Mouse (Mus musculus) CH12.LX (cell line): Measurements from ENCODE around the gene Lancl2. TPM values are rescaled to one million over a fixed set of nuclear protein-coding genes. Genes with fewer than 3 reads are reported as not detected.

Source experiments
- DNase-seq: peaks from one replicate; pipeline ENCODE4 v3.0.0-alpha.2; 2013; ENCODE audit errors: extremely low read depth
- H3K27ac ChIP-seq: 2 replicates; pipeline ENCODE4 v1.5.1; 2012; ENCODE audit warnings: low read depth, mild to moderate bottlenecking, control low read depth, moderate library complexity; ENCODE audit not compliant: insufficient read depth
- H3K27me3 ChIP-seq: replicated peaks from 2 replicates; pipeline ENCODE3; 2012; ENCODE audit warnings: inconsistent platforms
- H3K36me3 ChIP-seq, 2 experiments: replicated peaks in 1 of 2; 2 replicates each; pipeline versions ENCODE3 to v1.6.1; 2012; ENCODE audit warnings: inconsistent platforms in 1 of 2, low read length in 1 of 2, mild to moderate bottlenecking in 1 of 2, mixed read lengths in 1 of 2, moderate library complexity in 1 of 2; ENCODE audit not compliant: control insufficient read depth in 1 of 2, insufficient read depth in 1 of 2
- H3K4me1 ChIP-seq, 2 experiments: 2 replicates each; pipeline ENCODE4 v1.6.1; 2012; ENCODE audit warnings: inconsistent platforms in 1 of 2, moderate library complexity in 1 of 2; ENCODE audit not compliant: insufficient read depth in 2 of 2, control insufficient read depth in 1 of 2
- H3K4me2 ChIP-seq: 2 replicates; pipeline ENCODE4 v1.6.1; 2012; ENCODE audit warnings: low read depth, mild to moderate bottlenecking, control low read depth; ENCODE audit not compliant: poor library complexity, insufficient read depth, severe bottlenecking
- H3K4me3 ChIP-seq, 3 experiments: fragments of 150-350 bp in 1 of 3; sonication (generic) in 1 of 3; replicated peaks in 1 of 3; 2 replicates each; pipeline versions ENCODE3 to v1.5.1; 2011 to 2012; ENCODE audit warnings: low read depth in 2 of 3, low read length in 2 of 3, mild to moderate bottlenecking in 2 of 3, moderate library complexity in 2 of 3, control low read depth in 1 of 3, improper control_type of control experiment in 1 of 3, inconsistent platforms in 1 of 3, mixed read lengths in 1 of 3; ENCODE audit not compliant: poor library complexity in 1 of 3
- H3K79me2 ChIP-seq: replicated peaks from 2 replicates; pipeline ENCODE4 v1.6.1; 2012; ENCODE audit warnings: mild to moderate bottlenecking, moderate library complexity; ENCODE audit not compliant: control insufficient read depth, poor library complexity, insufficient read depth, severe bottlenecking; ENCODE audit errors: extremely low read depth
- H3K9ac ChIP-seq: 2 replicates; pipeline ENCODE4 v1.6.1; 2012; ENCODE audit warnings: low read depth, mild to moderate bottlenecking, control low read depth, moderate library complexity; ENCODE audit not compliant: insufficient read depth
- H3K9me3 ChIP-seq: replicated peaks from 2 replicates; pipeline ENCODE3; 2012; ENCODE audit warnings: low read length, inconsistent platforms, mixed read lengths
- BHLHE40 ChIP-seq: IDR thresholded peaks from 2 replicates; pipeline ENCODE4 v1.6.1; 2011; ENCODE audit warnings: mild to moderate bottlenecking, low read depth, low read length, improper control_type of control experiment
- CHD1 ChIP-seq: IDR thresholded peaks from 2 replicates; pipeline ENCODE4 v1.6.1; 2012; ENCODE audit warnings: low read depth, low read length, improper control_type of control experiment, inconsistent platforms
- CHD2 ChIP-seq: IDR thresholded peaks from 2 replicates; pipeline ENCODE4 v1.6.1; 2011; ENCODE audit warnings: low read length, improper control_type of control experiment
- CTCF ChIP-seq, 2 experiments: IDR thresholded peaks in 1 of 2; conservative IDR thresholded peaks in 1 of 2; 2 replicates each; pipeline ENCODE4 v1.5.1; 2011 to 2012; ENCODE audit warnings: low read depth in 2 of 2, low read length in 2 of 2, improper control_type of control experiment in 1 of 2, inconsistent platforms in 1 of 2, mild to moderate bottlenecking in 1 of 2, moderate library complexity in 1 of 2
- E2F4 ChIP-seq: IDR thresholded peaks from 2 replicates; pipeline ENCODE4 v1.6.1; 2011; ENCODE audit warnings: low read depth, low read length, improper control_type of control experiment; ENCODE audit not compliant: insufficient replicate concordance
- ELF1 ChIP-seq: IDR thresholded peaks from 2 replicates; pipeline ENCODE4 v1.6.1; 2014; ENCODE audit warnings: low read depth, mild to moderate bottlenecking, inconsistent platforms, low read length, improper control_type of control experiment
- EP300 ChIP-seq: IDR thresholded peaks from 2 replicates; pipeline ENCODE4 v1.6.1; 2011; ENCODE audit warnings: low read length, improper control_type of control experiment
- ETS1 ChIP-seq: conservative IDR thresholded peaks from 2 replicates; pipeline ENCODE4 v1.6.1; 2012; ENCODE audit warnings: low read depth, mild to moderate bottlenecking, inconsistent platforms, low read length, improper control_type of control experiment, moderate library complexity
- HCFC1 ChIP-seq: IDR thresholded peaks from 2 replicates; pipeline ENCODE4 v1.6.1; 2012; ENCODE audit warnings: low read depth, mild to moderate bottlenecking, inconsistent platforms, low read length, improper control_type of control experiment
- IRF4 ChIP-seq: IDR thresholded peaks from 2 replicates; pipeline ENCODE4 v1.6.1; 2014; ENCODE audit warnings: low read depth, mild to moderate bottlenecking, inconsistent platforms, low read length, improper control_type of control experiment
- JUND ChIP-seq: conservative IDR thresholded peaks from 2 replicates; pipeline ENCODE4 v1.6.1; 2011; ENCODE audit warnings: low read depth, low read length, improper control_type of control experiment
- MAFK ChIP-seq: IDR thresholded peaks from 2 replicates; pipeline ENCODE4 v1.6.1; 2011; ENCODE audit warnings: low read length, improper control_type of control experiment; ENCODE audit not compliant: insufficient replicate concordance
- MAX ChIP-seq: IDR thresholded peaks from 2 replicates; pipeline ENCODE4 v1.6.1; 2011; ENCODE audit warnings: low read length, improper control_type of control experiment
- MAZ ChIP-seq: IDR thresholded peaks from 2 replicates; pipeline ENCODE4 v1.6.1; 2012; ENCODE audit warnings: low read depth, mild to moderate bottlenecking, inconsistent platforms, low read length, improper control_type of control experiment, moderate library complexity
- MEF2A ChIP-seq: IDR thresholded peaks from 2 replicates; pipeline ENCODE4 v1.6.1; 2014; ENCODE audit warnings: low read depth, mild to moderate bottlenecking, inconsistent platforms, low read length, improper control_type of control experiment, borderline replicate concordance
- MXI1 ChIP-seq: IDR thresholded peaks from 2 replicates; pipeline ENCODE4 v1.6.1; 2011; ENCODE audit warnings: mild to moderate bottlenecking, low read depth, low read length, improper control_type of control experiment
- PAX5 ChIP-seq: IDR thresholded peaks from 2 replicates; pipeline ENCODE4 v1.6.1; 2012; ENCODE audit warnings: low read length, inconsistent platforms, mixed read lengths
- POLR2AphosphoS2 ChIP-seq: IDR thresholded peaks from 2 replicates; pipeline ENCODE4 v1.6.1; 2011; ENCODE audit warnings: low read depth, low read length, improper control_type of control experiment
- RCOR1 ChIP-seq: conservative IDR thresholded peaks from 2 replicates; pipeline ENCODE4 v1.6.1; 2012; ENCODE audit warnings: low read depth, mild to moderate bottlenecking, inconsistent platforms, low read length, improper control_type of control experiment
- TBP ChIP-seq: conservative IDR thresholded peaks from 2 replicates; pipeline ENCODE4 v1.6.1; 2011; ENCODE audit warnings: low read depth, low read length, improper control_type of control experiment
- TCF12 ChIP-seq: IDR thresholded peaks from 2 replicates; pipeline ENCODE4 v1.6.1; 2014; ENCODE audit warnings: low read depth, mild to moderate bottlenecking, inconsistent platforms, low read length, improper control_type of control experiment
- UBTF ChIP-seq: IDR thresholded peaks from 2 replicates; pipeline ENCODE4 v1.6.1; 2012; ENCODE audit warnings: low read depth, mild to moderate bottlenecking, inconsistent platforms, low read length, improper control_type of control experiment, moderate library complexity
- USF1 ChIP-seq: IDR thresholded peaks from 2 replicates; pipeline ENCODE4 v1.6.1; 2014; ENCODE audit warnings: low read depth, mild to moderate bottlenecking, inconsistent platforms, low read length, improper control_type of control experiment
- USF2 ChIP-seq: conservative IDR thresholded peaks from 2 replicates; pipeline ENCODE4 v1.6.1; 2011; ENCODE audit warnings: low read depth, low read length, improper control_type of control experiment
- ZC3H11A ChIP-seq: IDR thresholded peaks from 2 replicates; pipeline ENCODE4 v1.6.1; 2012; ENCODE audit warnings: low read depth, mild to moderate bottlenecking, inconsistent platforms, low read length, improper control_type of control experiment
- dilution Hi-C: fragments of 300-500 bp; cut with MboI; formaldehyde crosslinking; loops from 2 replicates; pipeline ENCODE4 v1.14.3; 2020; ENCODE audit warnings: low sequenced_read_pairs; ENCODE audit not compliant: extremely low pct_unique_long_range_greater_than_20kb, extremely low pct_ligation_motif_present
- in situ Hi-C: fragments of 300-500 bp; cut with MboI; formaldehyde crosslinking; loops from 3 replicates; pipeline ENCODE4 v1.14.3; 2019; ENCODE audit warnings: low sequenced_read_pairs, low pct_ligation_motif_present, low pct_unique_long_range_greater_than_20kb, mixed read lengths
- polyA plus RNA-seq: library from polyadenylated mRNA; unstranded; fragments of >175 nt; gene quantifications from 2 replicates; pipeline ENCODE4 v1.2.1, GENCODE M21; 2012; ENCODE audit warnings: low read depth; ENCODE audit not compliant: insufficient read length
- total RNA-seq, 2 experiments: library from RNA; depleted of rRNA; stranded (reverse); fragments of 300-350 nt in 1 of 2; fragments of >200 nt in 1 of 2; gene quantifications; 2 replicates each; pipeline ENCODE4 v1.2.3; 2012 to 2014

Gene Lancl2
- total and polyA plus RNA-seq, 3 experiments = 13.8 to 25.0 (median 17.7) TPM

GRCm38 (mm10) chr6:57702743-57703499 is 581 bp downstream of the Lancl2 start (continued):
- TF ChIP-seq TCF12 (peak; percentile 61), USF2 (no peak), POLR2AphosphoS2 (peak; percentile 56), MAFK (no peak), USF1 (no peak), MAX (peak; percentile 36; the same call in 1 of the 2 replicates), TBP (peak; percentile 89), UBTF (peak; percentile 72; the same call in 1 of the 2 replicates), MEF2A (no peak; the same call in 1 of the 2 replicates), CTCF (conservative IDR thresholded peaks at IDR 0.05 in 1 of 2, IDR thresholded peaks at IDR 0.05 in 1 of 2; ENCODE audit: low read depth in 2 of 2, low read length in 2 of 2) (no peak), ELF1 (0 out of 2 replicates have a peak, but pooled peaks have one; percentile 47), IRF4 (no peak; the same call in 1 of the 2 replicates), EP300 (0 out of 2 replicates have a peak, but pooled peaks have one; percentile 24), HCFC1 (peak; percentile 71)

DNA sequence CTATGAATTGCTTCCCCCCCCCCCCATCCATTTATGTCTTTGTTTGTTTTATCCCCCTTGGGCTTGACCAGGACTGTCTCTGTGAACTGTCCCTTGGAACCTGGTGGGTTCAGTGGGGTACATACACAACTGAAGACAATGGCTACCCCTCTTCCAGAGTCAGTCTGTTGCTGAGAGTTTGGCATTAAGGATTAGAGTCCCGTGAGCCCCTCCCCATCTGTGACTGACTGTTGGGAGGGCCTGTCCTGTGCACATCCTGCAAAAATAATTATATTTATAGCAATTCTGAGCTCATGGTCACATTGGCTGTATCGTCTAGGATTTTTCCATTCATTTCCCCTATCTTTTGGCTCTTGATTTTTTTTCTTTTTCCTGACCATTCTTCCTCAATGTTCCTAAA is 1.4 kb downstream of the Lancl2 start:
- dilution Hi-C loops = no loop called here
- peak overlapping the region; percentile 76; the same call in 1 of the 2 replicates for H3K4me2 ChIP-seq
- no peak for DNase-seq
- peak overlapping the region; percentile 64 to 85 (median 78) for H3K4me3 ChIP-seq
- H3K27ac ChIP-seq = no peak overlapping the region
- peak overlapping the region; percentile 50 for H3K9ac ChIP-seq
- H3K79me2 ChIP-seq = no peaks in the 10 kb centered on the region
- H3K27me3 ChIP-seq = no peaks in the 10 kb centered on the region
- H3K4me1 ChIP-seq = peaks cover 4 to 18% of the 10 kb centered on the region in 2 experiments; a peak in 3 of 4 replicates
- H3K36me3 ChIP-seq = no peaks in the 10 kb centered on the region
- H3K9me3 ChIP-seq = no peaks in the 10 kb centered on the region
- in situ Hi-C loops = no loop called here
- TF ChIP-seq MEF2A (no peak), RCOR1 (no peak), ZC3H11A (no peak), E2F4 (no peak), BHLHE40 (no peak), USF1 (no peak), UBTF (no peak), PAX5 (no peak), CHD2 (no peak), MAZ (no peak), IRF4 (no peak), EP300 (no peak), MXI1 (no peak), CHD1 (no peak), ETS1 (no peak), JUND (no peak)
